Comparison of ENCODE assay signal across 8 mouse cellular contexts in genomic region chr5:123142161-123143157, GRCm38 (mm10). TPM values are rescaled to one million over a fixed set of nuclear protein-coding genes. Genes with fewer than 3 reads are reported as not detected.
DNase-seq lines count a peak whose midpoint lies in the region; ATAC-seq and TF ChIP-seq lines count a peak whose summit lies in the region.

Gene Setd1b, plus strand, starts transcription at chr5:123142193.

- TF ChIP-seq CTCF in brain, embryonic 14.5 days (IDR thresholded peaks at IDR 0.05; ENCODE audit: borderline replicate concordance, extremely low read depth, insufficient read depth, insufficient read length), result no peak
- TF ChIP-seq CTCF in hindbrain, postnatal 0 days (IDR thresholded peaks at IDR 0.05; ENCODE audit: low read depth), result no peak
- TF ChIP-seq CTCF in midbrain, postnatal 0 days (IDR thresholded peaks at IDR 0.05), result no peak

- H3K4me3 ChIP-seq in hindbrain, postnatal 0 days (ENCODE audit: low read length), result peak within 1 kb of the TSS; percentile 78
- H3K4me3 ChIP-seq in limb, embryonic 12.5 days (replicated peaks), result peak within 1 kb of the TSS; percentile 99
- H3K4me3 ChIP-seq in midbrain, postnatal 0 days (ENCODE audit: low read depth, low read length), result peak within 1 kb of the TSS; percentile 91

- 3% methylated on average over 53 of the region's 103 CpGs for WGBS in hindbrain, postnatal 0 days
- under 1% methylated on average over 89 of the region's 103 CpGs for WGBS in limb, embryonic 12.5 days
- WGBS in midbrain, postnatal 0 days, result under 1% methylated on average over 52 of the region's 103 CpGs

- ATAC-seq in hindbrain, postnatal 0 days, result peak; percentile 10; the same call in 1 of the 2 replicates
- no peak for ATAC-seq in limb, embryonic 12.5 days (ENCODE audit: insufficient number of reproducible peaks, insufficient read depth, low FRiP score, low TSS enrichment, low read depth)
- ATAC-seq in midbrain, postnatal 0 days (ENCODE audit: low FRiP score), result no peak

- peaks cover 22% of the 10 kb centered on the region for H3K4me1 ChIP-seq in hindbrain, postnatal 0 days (ENCODE audit: insufficient read depth, low read length)
- H3K4me1 ChIP-seq in limb, embryonic 12.5 days (replicated peaks), result peaks cover 37% of the 10 kb centered on the region
- H3K4me1 ChIP-seq in midbrain, postnatal 0 days (ENCODE audit: insufficient read depth, low read length), result peaks cover 14% of the 10 kb centered on the region; the same call in 1 of the 2 replicates

- H3K36me3 ChIP-seq in hindbrain, postnatal 0 days (ENCODE audit: insufficient read depth, low read length), result peaks cover 11% of the 10 kb centered on the region; the same call in 1 of the 2 replicates
- peaks cover 15% of the 10 kb centered on the region for H3K36me3 ChIP-seq in limb, embryonic 12.5 days
- peaks cover 18% of the 10 kb centered on the region for H3K36me3 ChIP-seq in midbrain, postnatal 0 days (ENCODE audit: insufficient read depth, low read length)

- peak within 1 kb of the TSS; percentile 99 for H3K4me2 ChIP-seq in hindbrain, postnatal 0 days (ENCODE audit: low read depth, low read length)
- H3K4me2 ChIP-seq in limb, embryonic 12.5 days, result peak within 1 kb of the TSS; percentile 100
- peak within 1 kb of the TSS; percentile 99 for H3K4me2 ChIP-seq in midbrain, postnatal 0 days (ENCODE audit: low read depth, low read length, poor library complexity, severe bottlenecking)

- peak within 1 kb of the TSS; percentile 96 for H3K9ac ChIP-seq in hindbrain, postnatal 0 days (replicated peaks; ENCODE audit: low read length)
- H3K9ac ChIP-seq in limb, embryonic 12.5 days (replicated peaks), result peak within 1 kb of the TSS; percentile 100
- peak within 1 kb of the TSS; percentile 97 for H3K9ac ChIP-seq in midbrain, postnatal 0 days (replicated peaks; ENCODE audit: low read length, poor library complexity, severe bottlenecking)

- peak within 1 kb of the TSS; percentile 100 for H3K27ac ChIP-seq in hindbrain, postnatal 0 days
- H3K27ac ChIP-seq in limb, embryonic 12.5 days, result peak within 1 kb of the TSS; percentile 100
- peak within 1 kb of the TSS; percentile 99 for H3K27ac ChIP-seq in midbrain, postnatal 0 days (ENCODE audit: low read depth, low read length)

- H3K9me3 ChIP-seq in hindbrain, postnatal 0 days (ENCODE audit: low read length), result no peaks in the 10 kb centered on the region
- no peaks in the 10 kb centered on the region for H3K9me3 ChIP-seq in limb, embryonic 12.5 days
- H3K9me3 ChIP-seq in midbrain, postnatal 0 days (ENCODE audit: low read length), result no peaks in the 10 kb centered on the region

- H3K27me3 ChIP-seq in hindbrain, postnatal 0 days (ENCODE audit: insufficient read depth, low read length), result no peaks in the 10 kb centered on the region
- no peaks in the 10 kb centered on the region for H3K27me3 ChIP-seq in limb, embryonic 12.5 days
- no peaks in the 10 kb centered on the region for H3K27me3 ChIP-seq in midbrain, postnatal 0 days (ENCODE audit: insufficient read depth, low read length)

- TF ChIP-seq POLR2A in brain, embryonic 14.5 days (IDR thresholded peaks at IDR 0.05; ENCODE audit: borderline replicate concordance, extremely low read depth, insufficient read depth, insufficient read length, poor library complexity, severe bottlenecking), result peak; percentile 31

- DNase-seq in right cerebral cortex, adult 2 months (ENCODE audit: low spot score in 2 of 2), result peak; percentile 46 to 55
- no peak for DNase-seq in right cerebral cortex, postnatal 14 days
- DNase-seq in brain, embryonic 14.5 days (ENCODE audit: low read depth), result peak; percentile 81
- DNase-seq in gastrocnemius, adult 18-20 months (ENCODE audit: low spot score), result peak; percentile 61
- DNase-seq in hindbrain, postnatal 0 days (ENCODE audit: low spot score), result peak; percentile 63
- peak; percentile 53 for DNase-seq in midbrain, postnatal 0 days (ENCODE audit: low spot score)
- peak; percentile 72 to 83 for DNase-seq in thymus, postnatal 36 days

RNA-seq across cellular contexts. Expression of gene Setd1b, which starts in this region (rescaled TPM):
- 7.3 and 21.0 TPM in 2 replicates for polyA plus RNA-seq in brain, embryonic 14.5 days (2012; rRNA removed)
- total RNA-seq in gastrocnemius, adult 18-20 months (2021), result 1 to 10 TPM; 9.0 to 9.8 TPM
- total RNA-seq in hindbrain, postnatal 0 days (2014; rRNA removed), result 4.8 TPM in 2 replicates
- 7.1 and 7.2 TPM in 2 replicates for polyA plus RNA-seq in hindbrain, postnatal 0 days (2015; fragmentation: Nextera tagmentation; extraction: Ambion mirVana)
- 10.9 and 11.4 TPM in 2 replicates for polyA plus RNA-seq in limb, embryonic 12.5 days (2016; fragmentation: Nextera tagmentation; extraction: Ambion mirVana)
- total RNA-seq in midbrain, postnatal 0 days (2014; rRNA removed), result 5.3 and 5.9 TPM in 2 replicates
- 7.2 and 8.8 TPM in 2 replicates for polyA plus RNA-seq in midbrain, postnatal 0 days (2015; fragmentation: Nextera tagmentation; extraction: Ambion mirVana)
